Mouse (Mus musculus): Measurements from ENCODE around the gene Cxcl16. TPM values are rescaled to one million over a fixed set of nuclear protein-coding genes. Genes with fewer than 3 reads are reported as not detected.
"Not testable (repeated sequence)": the region's sequence is repeated elsewhere in the genome, so short reads cannot be mapped to it uniquely, and the experiment has no call there.

Cxcl16 gene
- total RNA-seq (2021) = under 1 TPM; 0.68 to 0.91 TPM

DNA sequence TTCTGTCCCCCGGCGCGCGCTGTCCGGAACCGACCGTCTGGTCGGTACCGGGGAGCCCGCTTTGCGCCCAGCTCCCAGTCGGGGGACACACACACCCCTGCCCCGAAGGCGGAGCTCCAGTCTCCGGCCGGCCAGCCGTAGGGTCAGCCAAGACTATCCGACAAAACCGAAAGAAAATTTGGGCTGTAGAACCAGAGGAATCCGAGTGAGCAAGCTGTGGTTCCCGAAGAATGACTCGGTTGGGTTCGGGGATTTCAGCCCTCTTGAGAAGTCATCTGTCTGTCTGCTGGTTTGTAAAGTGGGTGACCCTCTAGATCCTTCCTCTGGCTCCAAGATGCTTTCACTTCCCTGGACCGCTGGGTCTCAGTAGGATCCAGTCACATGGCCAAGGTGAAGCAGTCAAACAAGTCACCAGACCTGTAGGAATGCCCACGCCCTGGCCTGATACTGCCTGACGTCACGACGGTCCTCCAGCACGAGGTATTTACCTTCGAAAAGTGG lies at the start of gene Cxcl16:
Gene Cxcl16, minus strand, starts transcription at position 384 of the 501 bp plus-strand sequence.
- intact Hi-C loops (cut with DNase I) = no loop called here
- no peak for DNase-seq

DNA sequence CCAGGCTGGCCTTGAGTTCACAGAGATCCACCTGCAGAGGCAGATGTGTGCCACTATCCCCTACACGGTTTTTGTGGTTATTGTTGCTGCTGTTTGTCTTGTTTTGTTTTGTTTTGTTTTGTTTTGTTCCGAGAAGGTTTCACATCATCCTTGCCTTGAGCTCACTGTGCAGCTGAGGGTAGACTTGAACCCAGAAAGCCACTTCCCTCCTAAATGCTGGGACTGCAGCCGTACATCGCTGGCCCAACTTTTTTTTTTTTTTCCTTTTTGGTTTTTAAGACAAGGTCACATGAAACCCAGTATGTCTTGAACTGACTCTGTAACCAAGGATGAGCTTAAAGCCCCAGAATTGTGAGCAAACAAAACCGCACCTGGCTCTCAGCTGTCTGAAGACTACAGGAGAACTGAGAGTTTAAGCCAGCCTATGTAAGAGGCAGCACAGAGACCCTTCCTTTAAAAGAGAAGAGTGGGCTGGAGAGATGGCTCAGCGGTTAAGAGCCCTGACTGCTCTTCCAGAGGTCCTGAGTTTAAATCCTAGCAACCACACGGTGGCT lies 47.3 kb upstream of the Cxcl16 start:
- intact Hi-C loops (cut with DNase I) = loop anchor here (5.0 kb wide), 2 partner anchors 55 to 85 kb away; partner anchors contain the start of gene Med11
- no peak for DNase-seq

DNA sequence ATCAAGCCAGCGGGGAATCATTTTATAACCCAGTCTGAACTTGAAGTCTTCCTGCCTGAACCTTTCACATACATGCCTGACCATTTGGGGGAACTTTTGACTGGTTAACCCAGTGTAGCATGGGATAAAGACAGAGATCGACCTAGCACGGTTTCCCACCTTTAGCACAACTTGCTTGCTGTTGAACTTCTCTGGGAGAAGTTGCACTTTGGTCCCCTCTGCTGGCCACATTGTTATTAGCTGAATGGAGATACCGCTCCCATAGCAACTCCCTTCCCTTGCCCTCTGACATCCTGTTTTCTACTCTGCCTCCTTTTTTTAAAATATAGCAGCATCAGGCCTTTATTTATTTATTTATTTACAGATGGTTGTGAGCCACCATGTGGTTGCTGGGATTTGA lies 46.6 kb upstream of the Cxcl16 start:
- peak; percentile 63 for DNase-seq
- intact Hi-C loops (cut with DNase I) = loop anchor here (5.0 kb wide), 2 partner anchors 54 to 84 kb away; partner anchors contain the start of gene Med11

DNA sequence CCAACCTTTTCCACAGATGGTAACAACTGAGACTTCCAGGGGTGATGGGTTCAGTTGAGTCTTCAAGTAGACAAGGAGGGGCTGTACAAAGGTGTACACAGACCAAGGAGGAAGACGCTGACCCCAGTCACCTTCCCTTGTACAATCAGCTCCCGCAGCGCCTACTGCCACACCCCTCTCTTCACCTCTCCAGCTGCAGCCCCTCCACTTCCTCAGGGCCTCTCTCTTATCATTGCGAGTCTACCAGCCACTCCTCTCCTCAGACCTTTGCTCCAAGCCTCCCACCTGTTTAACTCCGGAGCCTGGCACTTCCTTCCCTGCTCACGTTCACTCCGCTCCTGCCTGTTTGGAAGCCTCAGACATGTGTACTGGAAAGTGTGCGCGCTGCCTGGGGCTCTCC lies 45.2 kb upstream of the Cxcl16 start, which contains the start of gene Tm4sf5:
Gene Tm4sf5, plus strand, starts transcription at position 275 of the 400 bp plus-strand sequence.
- no peak for DNase-seq
- intact Hi-C loops (cut with DNase I) = loop anchor here (5.0 kb wide), 2 partner anchors 53 to 83 kb away; partner anchors contain the start of gene Med11

DNA sequence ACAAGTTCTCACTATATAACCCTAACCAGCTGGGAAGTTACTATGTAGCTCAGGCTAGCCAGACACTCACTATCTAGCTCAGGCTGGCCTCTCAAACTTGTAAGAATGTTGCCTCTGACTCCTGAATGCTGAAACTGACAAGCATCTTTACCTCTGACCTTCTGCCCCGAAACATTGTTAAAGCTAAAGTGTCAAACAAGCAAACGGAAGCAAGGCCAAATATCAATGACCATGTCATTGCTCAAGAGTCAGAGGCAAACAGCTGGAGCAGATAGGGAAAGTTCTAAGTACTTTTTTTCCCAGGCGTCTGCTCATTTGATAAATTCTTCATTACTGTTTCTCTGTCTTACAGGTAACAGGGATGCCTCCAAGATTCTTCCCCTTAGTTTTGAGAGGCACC lies 42.2 kb upstream of the Cxcl16 start:
- intact Hi-C loops (cut with DNase I) = no loop called here
- no peak for DNase-seq

DNA sequence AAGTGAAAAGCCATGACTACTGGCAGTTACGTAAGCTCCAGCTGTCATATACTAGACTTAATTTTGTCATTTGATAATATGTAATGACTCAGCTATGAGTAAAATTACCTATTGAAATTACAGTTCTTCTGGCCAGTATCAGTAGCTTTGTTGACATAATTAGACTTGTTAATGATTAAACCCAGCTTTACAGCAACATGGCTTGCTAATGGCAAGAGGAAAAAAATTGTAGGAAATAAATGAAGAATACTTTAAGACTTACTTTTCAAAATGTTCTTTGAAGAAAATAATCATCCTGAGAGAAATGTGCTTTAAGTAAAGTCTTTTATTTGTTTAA lies 40.7 kb upstream of the Cxcl16 start:
- intact Hi-C loops (cut with DNase I) = no loop called here
- DNase-seq = no peak

DNA sequence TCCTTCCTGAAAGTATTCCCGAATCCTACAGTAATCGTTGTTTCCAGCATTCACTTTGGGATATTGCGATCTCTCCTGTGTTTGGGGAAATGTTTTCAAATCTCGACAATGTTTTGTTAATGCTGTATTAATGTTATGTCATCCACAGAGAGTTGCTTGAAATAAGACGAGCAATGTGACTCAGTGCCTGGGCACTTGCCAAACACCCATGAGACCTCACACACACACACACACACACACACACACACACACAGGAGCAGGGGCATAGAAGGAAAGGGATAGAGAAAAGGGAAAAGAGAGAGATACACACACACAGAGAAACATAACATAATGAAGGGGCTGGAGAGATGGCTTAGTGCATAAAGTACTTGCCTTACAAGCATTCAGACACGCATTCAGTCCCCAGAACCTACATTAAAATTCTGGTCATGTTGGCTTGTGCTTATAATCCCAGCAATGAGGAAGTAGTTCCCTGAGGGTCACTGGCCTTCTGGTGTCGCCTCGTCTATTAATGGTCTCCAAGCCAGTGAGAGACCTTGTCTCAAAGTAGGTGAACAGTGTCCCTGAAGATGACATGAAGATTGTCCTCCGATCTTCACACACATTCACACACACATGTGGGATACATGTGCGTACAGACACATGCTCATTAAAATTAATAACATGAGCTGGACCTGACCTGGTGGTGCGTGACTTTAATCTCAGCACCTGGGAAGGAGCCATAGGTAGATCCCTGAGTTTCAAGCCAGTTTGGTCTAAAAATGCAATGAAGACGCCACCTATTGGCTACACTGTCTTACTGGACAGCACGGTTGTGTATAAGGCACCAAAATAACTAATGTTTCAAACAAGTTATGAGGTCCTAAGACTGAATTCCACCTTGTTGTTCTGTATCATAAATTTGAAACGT lies 40.0 kb upstream of the Cxcl16 start:
- DNase-seq = no peak
- intact Hi-C loops (cut with DNase I) = no loop called here

DNA sequence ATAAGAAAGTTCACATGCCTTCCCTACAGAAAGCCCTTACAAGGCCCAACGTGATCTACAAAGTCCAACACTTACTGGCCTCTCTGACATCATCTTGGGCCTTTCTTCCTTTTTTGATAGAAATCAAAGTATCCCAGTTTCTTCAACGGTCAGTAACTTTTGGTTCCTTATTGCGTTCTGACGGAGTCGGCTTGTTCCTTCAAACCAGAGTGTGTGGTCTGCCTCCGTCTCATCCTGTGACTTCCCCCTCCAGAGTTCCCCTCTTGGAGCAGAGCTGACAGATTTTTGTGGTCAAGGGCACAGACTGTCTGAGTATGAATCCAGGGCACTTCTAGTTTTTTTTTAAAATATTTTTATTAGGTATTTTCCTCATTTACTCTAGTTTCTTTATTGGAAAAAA lies 29.9 kb upstream of the Cxcl16 start:
- no peak for DNase-seq
- intact Hi-C loops (cut with DNase I) = no loop called here

DNA sequence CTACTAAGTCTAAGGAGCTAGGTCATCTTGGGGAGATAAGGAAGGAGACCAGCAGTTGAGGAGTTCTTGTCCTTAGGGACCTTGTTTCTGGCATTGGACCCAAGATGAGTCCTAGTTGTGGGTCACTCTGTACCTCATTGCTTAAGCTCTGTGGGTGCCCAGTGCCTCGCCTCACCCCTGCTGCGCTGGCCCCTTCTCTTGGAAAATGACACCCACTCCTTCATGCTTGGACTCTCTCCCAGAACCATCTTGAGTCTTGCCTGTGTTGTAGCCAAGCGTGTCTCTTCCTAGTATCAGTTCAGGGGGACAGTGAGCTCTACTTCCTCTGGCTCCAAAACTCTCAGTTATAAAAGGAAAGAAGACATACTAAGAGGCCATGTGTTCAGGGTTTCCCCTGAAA lies 29.4 kb upstream of the Cxcl16 start:
- DNase-seq = no peak
- intact Hi-C loops (cut with DNase I) = no loop called here

DNA sequence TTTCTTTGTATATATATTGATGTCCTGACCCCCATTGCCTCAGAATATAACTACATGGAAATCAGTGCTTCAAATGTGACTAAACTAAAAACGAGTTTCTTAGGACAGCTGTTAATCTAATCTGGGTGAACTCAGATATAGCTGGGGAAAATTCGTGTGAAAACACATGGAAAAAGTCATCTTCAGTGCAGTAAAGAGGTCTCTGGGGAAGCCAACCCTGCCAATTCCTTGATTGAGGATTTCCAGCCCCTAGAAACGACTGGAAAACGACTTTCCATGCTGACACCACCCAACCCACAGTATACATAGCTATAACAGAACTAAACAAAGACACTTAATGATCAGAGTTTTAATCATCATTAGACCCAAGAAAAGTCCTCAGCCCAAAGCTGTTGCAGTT lies 28.0 kb upstream of the Cxcl16 start:
- no peak for DNase-seq
- intact Hi-C loops (cut with DNase I) = no loop called here

DNA sequence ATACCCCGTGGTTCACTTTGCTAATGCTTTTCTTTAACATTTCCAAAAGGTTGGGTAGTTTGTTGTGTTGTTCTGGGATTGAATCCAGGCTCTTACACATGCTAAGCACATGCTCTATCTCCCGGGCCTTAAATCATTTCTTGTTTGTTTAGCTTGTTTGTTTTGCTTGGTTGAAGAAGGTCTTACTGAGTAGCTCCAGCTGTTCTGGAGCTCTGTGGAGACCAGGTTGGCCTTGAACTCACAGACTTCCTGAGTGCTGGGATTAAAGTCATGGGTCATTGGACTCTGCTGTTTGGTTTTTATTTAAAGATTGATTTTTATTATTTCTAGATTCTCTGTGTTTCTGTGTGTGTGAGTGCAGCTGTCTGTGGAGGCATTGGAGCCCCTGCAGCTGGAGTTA lies 25.7 kb upstream of the Cxcl16 start:
- intact Hi-C loops (cut with DNase I) = no loop called here
- DNase-seq = no peak

DNA sequence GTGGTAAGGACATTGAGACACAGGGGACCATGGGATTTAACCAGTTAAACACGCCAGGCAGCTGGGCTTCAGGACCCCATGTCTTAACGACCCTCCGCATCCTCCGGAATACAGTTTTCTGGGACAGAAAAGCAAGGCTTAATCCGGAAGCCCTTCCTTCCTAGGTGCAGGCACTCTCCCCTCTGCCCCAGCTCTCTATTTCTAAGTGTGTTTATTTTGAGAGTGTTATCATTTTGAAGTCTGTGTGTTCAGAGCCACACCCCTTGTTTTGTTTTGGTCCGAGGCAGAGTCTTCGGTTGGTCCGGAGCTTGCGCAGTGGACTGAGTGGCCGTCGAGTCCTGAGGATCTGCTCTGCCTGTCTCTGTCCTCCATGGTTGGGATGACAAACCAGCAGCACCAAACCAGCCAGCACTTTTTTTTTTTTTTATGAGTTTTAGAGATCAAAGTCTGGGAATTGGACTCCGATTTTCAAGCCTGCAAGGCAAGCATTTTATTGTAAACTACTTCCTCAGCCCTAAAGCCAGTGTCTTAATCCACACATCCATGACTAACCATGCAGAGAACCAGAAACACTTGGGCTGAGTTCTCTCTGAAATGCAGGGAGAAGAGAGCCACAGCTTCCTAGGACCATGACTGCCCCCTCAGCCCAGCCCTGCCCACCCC lies 15.2 kb upstream of the Cxcl16 start:
- DNase-seq = no peak
- intact Hi-C loops (cut with DNase I) = no loop called here

DNA sequence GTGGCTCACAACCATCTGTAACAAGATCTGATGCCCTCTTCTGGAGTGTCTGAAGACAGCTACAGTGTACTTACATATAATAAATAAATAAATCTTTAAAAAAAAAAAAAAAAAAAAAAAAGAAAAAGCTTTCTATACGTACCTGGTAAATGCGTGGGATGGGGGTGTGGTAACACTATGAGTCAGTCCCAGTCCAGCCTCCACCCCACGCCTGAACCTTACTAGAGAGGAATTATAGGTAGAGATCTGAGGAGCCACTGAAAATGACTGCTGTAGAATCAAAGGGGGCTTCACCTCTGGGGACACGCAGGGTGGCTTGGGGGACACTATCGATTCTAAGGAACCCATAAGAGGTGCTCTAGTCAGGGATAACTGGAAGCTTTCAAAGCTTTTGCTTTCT lies 13.5 kb upstream of the Cxcl16 start:
- DNase-seq; intact Hi-C loops (cut with DNase I): not testable (repeated sequence)

DNA sequence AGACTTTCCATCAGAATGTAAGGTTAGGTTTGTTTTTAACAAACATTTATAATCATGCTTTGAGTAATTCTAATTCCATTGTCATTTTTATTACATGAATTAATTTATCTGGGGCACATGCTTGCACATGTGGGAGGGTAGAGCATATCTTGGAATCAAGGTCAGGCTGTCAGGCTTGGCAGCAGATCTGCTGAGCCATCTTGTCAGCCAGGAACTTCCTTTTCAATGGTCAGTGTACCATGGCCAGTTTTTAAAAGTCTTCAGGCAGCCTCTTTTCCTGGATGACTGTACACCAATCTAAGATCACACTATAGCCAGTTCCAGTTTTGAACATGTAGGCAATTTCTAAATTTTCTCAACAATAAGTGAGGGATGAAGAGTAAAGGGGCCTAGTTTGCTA lies 12.9 kb upstream of the Cxcl16 start:
- no peak for DNase-seq
- intact Hi-C loops (cut with DNase I) = no loop called here

DNA sequence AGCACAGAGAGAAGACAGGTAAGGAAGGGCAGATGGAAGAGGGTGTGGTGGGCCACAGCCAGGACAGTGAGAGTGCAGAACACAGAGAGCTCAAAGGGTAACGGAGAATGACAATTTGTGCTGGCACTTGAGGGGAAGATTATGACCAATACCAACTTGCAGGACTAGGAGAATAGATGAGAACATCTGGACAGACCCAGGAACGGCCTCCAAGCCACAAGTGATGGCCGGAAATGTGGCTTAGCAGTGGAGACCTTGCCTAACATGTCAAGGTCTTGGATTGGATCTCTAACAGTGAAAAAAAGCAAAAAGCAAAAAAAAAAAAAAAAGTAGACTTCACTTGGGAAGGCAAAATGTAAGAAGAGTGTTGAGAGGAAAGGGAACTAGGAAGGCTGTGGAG lies 10.0 kb upstream of the Cxcl16 start:
- intact Hi-C loops (cut with DNase I) = no loop called here
- no peak for DNase-seq

DNA sequence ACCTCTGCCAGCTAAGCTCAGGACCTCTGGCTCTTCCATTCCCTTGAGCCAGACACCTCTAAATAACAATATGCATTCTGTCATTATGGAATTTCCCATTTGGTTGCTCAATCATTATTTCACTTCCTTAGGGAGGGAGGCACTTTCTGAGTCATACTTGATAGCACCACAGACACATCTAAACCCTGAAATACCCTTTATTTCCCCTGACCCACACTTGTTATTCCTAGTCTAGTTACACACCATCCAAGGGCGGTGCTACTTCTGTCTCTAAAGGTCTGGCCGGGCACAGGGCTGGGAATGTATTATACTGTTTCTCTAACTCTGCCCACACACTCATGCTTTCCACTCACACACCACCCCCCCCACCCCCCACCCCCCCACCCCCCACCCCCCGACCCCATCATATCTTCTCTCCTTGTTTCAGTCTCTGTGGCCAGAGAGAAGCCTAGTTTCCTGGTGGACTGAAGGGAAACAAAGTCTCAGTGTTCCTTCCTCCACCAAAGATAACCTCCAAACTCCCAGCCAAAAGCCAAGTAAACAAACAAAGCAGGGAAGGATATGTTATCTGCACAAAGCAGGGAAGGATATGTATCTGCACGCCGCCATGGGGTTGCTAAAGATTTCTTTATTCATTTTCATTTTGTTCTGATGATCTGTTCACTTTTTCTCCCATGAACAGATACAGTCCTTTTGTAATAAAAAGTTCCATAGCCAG lies 8.3 kb upstream of the Cxcl16 start:
- no peak for DNase-seq
- intact Hi-C loops (cut with DNase I) = no loop called here

DNA sequence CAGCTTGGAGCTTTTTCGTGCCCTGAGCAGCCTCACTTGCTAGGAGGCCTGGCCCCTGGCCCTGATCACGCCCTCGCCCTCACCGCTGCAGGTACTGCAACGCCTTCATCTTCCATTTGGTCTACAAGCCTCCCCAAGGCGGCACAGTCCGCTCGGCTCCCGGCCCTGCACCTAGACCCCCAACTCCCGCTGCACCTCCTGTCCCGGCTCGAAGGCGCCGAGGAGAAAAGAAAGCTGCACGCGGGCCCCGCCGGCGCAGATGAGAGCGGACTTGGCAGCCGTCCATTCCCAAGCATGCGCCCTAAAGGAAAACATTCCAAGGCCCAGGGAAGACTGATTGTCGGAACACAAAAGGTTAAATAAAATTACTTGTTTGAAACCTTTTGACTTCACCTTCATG lies 6.0 kb upstream of the Cxcl16 start:
- DNase-seq = peak; percentile 24
- intact Hi-C loops (cut with DNase I) = no loop called here

DNA sequence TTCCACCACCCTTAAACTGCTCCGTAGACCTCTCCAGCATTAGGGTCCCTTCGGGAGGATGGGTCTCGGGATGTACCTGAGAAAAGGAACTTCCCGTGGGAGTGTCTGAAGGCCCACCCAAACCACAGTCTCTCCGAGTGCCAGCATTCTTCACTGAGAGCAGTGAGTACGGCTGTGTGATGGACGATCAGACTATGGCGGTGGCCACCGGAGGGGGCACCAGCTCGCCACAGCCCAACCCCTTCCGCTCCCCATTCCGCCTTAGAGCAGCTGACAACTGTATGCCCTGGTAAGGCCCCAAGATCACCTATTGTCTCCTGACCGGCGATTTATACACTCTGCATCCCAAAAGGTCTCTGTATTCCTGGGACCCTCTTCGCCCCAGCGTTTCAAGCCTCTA lies 5.4 kb upstream of the Cxcl16 start:
- intact Hi-C loops (cut with DNase I) = no loop called here
- DNase-seq = no peak

DNA sequence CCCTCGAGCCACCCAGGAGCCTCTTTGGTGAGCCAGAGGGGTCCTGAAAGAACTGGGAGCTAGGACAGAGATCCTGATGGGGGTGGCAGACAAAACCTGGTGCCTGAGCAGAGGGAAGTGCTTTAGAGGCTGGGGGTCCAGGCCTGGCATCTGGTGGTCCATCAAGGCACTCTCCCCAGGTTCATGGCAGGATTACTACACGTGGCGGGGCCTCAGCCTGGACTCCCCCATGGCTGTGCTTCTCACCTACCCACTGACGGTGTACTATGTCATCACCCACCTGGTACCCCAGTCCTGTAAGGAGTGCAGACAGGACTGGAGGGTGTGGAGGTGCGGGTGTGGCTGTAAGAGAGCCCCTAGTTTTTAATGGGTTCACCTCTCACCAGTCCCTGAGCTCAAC lies 4.2 kb upstream of the Cxcl16 start:
- intact Hi-C loops (cut with DNase I) = no loop called here

DNA sequence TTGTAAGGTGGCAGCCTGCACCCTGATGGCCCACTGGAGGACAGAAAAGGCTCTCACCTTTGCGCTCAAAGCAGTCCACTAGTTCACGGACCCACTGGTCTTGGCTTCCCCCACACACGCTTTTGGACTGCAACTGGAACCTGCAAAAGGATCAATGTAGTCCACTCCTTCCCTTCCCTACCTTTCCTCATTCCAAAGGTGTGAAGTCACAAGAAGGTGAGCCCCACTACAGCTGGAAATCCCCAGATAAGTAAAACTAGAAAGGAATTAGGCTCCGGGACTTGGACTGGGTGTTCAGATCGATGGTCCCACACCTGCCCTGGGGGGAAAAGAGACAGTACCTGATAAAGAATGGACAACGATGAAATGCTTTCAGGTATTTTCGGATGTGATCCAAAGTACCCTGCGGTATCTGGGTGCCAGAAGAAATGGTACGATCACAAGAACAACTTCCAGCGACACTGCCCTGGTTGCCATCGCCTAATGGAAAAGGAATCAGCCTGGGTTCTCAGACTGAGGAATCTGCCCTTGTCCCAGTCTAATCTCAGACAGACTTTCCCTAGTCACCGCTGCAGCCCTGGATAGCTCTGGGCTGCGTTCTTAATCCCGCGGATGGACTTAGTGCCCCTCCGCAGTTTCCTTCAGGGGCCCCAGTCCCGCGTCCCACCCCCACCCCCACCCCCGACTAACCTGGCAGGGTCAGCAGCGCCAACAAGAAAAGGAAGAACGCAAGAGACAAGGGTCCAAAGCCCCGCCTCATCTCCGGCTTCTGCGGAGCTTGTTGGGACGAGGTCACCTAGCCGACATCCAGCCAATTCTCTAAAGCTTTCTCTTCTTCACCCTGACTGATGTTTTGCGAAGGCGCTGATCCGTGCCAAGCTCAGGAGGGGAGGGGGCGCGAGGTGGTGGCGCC lies 840 bp downstream of the Cxcl16 start, which contains the start of gene Zmynd15:
Gene Zmynd15, plus strand, starts transcription at position 746 of the 913 bp plus-strand sequence.
- intact Hi-C loops (cut with DNase I) = no loop called here
- no peak for DNase-seq

More for the DNA sequence above, 4.2 kb upstream of the Cxcl16 start:
- no peak for DNase-seq
